Mouse (Mus musculus) embryonic facial prominence, embryonic 11.5 days (tissue): ENCODE data around the gene Stxbp5l. TPM values are rescaled to one million over a fixed set of nuclear protein-coding genes. Genes with fewer than 3 reads are reported as not detected.

Experiments
- ATAC-seq: fragments of 200-750 bp; cut with Nextera tagmentation; replicated peaks from 2 replicates; pipeline ENCODE4 v1.8.0; 2017; ENCODE audit warnings: low read depth; ENCODE audit not compliant: insufficient number of reproducible peaks, low FRiP score, low TSS enrichment
- DNase-seq: peaks from one replicate; pipeline ENCODE4 v3.0.0-alpha.2; 2015; ENCODE audit warnings: low spot score
- H3K27ac ChIP-seq: fragments of 300-500 bp; sonication (generic); replicated peaks from 2 replicates; pipeline ENCODE4 v1.5.1; 2014; ENCODE audit warnings: mild to moderate bottlenecking, low read depth, low read length, control low read depth
- H3K27me3 ChIP-seq: fragments of 300-500 bp; sonication (generic); 2 replicates; pipeline ENCODE4 v1.6.1; 2014; ENCODE audit warnings: mild to moderate bottlenecking, low read length, moderate library complexity, mixed read lengths; ENCODE audit not compliant: control insufficient read depth, insufficient read depth
- H3K36me3 ChIP-seq: fragments of 300-500 bp; sonication (generic); replicated peaks from 2 replicates; pipeline ENCODE4 v1.6.1; 2014; ENCODE audit warnings: low read depth, mild to moderate bottlenecking, low read length, moderate library complexity, mixed read lengths; ENCODE audit not compliant: control insufficient read depth, insufficient read depth
- H3K4me1 ChIP-seq: fragments of 300-500 bp; sonication (generic); 2 replicates; pipeline ENCODE4 v1.6.1; 2014; ENCODE audit warnings: low read length, mixed read lengths; ENCODE audit not compliant: control insufficient read depth, insufficient read depth
- H3K4me2 ChIP-seq: fragments of 300-500 bp; sonication (generic); 2 replicates; pipeline ENCODE4 v1.6.1; 2014; ENCODE audit warnings: low read depth, mild to moderate bottlenecking, control low read depth, low read length, moderate library complexity
- H3K4me3 ChIP-seq: fragments of 300-500 bp; sonication (generic); 2 replicates; pipeline ENCODE4 v1.5.1; 2014; ENCODE audit warnings: low read depth, low read length, control low read depth
- H3K9ac ChIP-seq: fragments of 300-500 bp; sonication (generic); replicated peaks from 2 replicates; pipeline ENCODE4 v1.6.1; 2014; ENCODE audit warnings: mild to moderate bottlenecking, control low read depth, low read length
- H3K9me3 ChIP-seq: fragments of 300-500 bp; sonication (generic); replicated peaks from 2 replicates; pipeline ENCODE4 v1.6.1; 2016; ENCODE audit warnings: mild to moderate bottlenecking, low read length, inconsistent platforms, mixed read lengths; ENCODE audit not compliant: control insufficient read depth
- WGBS: fragments of 180-500 bp; shearing (Covaris S2); extraction: QIAGEN DNeasy Blood & Tissue Kit; methylation state at CpG from one replicate; pipeline ENCODE4 v1.1.7; 2014; 5-methylcytosine and 5-hydroxymethylcytosine counted together
- polyA plus RNA-seq: library from polyadenylated mRNA; unstranded; fragments of >200 nt; fragmentation: Nextera tagmentation; extraction: Ambion mirVana; gene quantifications from 2 replicates; pipeline ENCODE4 v1.2.1, GENCODE M21; 2014

Stxbp5l gene
- 0.31 and 0.46 TPM in 2 replicates for polyA plus RNA-seq

- H3K36me3 ChIP-seq: no peaks in the 10 kb centered on the region
- H3K4me2 ChIP-seq: peak within 1 kb of the TSS; percentile 97
- DNase-seq (peak; percentile 89), ATAC-seq (peak; percentile 98)
- peak within 1 kb of the TSS; percentile 45 for H3K4me3 ChIP-seq
- H3K27me3 ChIP-seq: peaks cover 4% of the 10 kb centered on the region; the same call in 1 of the 2 replicates
- H3K4me1 ChIP-seq: peaks cover 2% of the 10 kb centered on the region; the same call in 1 of the 2 replicates
- peak within 1 kb of the TSS; percentile 26 for H3K9ac ChIP-seq
- 0% methylated on average over 28 of the region's 33 CpGs for WGBS
- H3K27ac ChIP-seq: no peak within 1 kb of the TSS
- no peaks in the 10 kb centered on the region for H3K9me3 ChIP-seq
These were observed at the start of gene Stxbp5l for GRCm38 (mm10) chr16:37384821-37385344. Stxbp5l (minus strand) TSS chr16:37384962.

GRCm38 (mm10) chr16:37433418-37434204, 48.8 kb upstream of the Stxbp5l start:
- Histone ChIP-seq H3K36me3 (no peaks in the 10 kb centered on the region), H3K4me2 (no peak overlapping the region), H3K4me1 (no peaks in the 10 kb centered on the region), H3K27me3 (no peaks in the 10 kb centered on the region), H3K27ac (no peak overlapping the region), H3K9ac (no peak overlapping the region), H3K9me3 (no peaks in the 10 kb centered on the region), H3K4me3 (no peak overlapping the region)
- DNase-seq (no peak), ATAC-seq (no peak)
- WGBS: 72% methylated on average over 5 of the region's 5 CpGs

- WGBS: 70% methylated on average over 1 of the region's 1 CpGs
- Histone ChIP-seq H3K4me1 (no peaks in the 10 kb centered on the region), H3K9me3 (no peaks in the 10 kb centered on the region), H3K4me3 (no peak overlapping the region), H3K9ac (no peak overlapping the region), H3K36me3 (no peaks in the 10 kb centered on the region), H3K27me3 (no peaks in the 10 kb centered on the region), H3K27ac (no peak overlapping the region), H3K4me2 (no peak overlapping the region)
- DNase-seq (no peak), ATAC-seq (no peak)
These were observed 40.7 kb upstream of the Stxbp5l start for GRCm38 (mm10) chr16:37425434-37425833.

GRCm38 (mm10) chr16:37422874-37423273, 38.1 kb upstream of the Stxbp5l start:
- DNase-seq (no peak), ATAC-seq (no peak)
- 81% methylated on average over 5 of the region's 5 CpGs for WGBS
- H3K4me1 ChIP-seq: no peaks in the 10 kb centered on the region
- no peak overlapping the region for H3K9ac ChIP-seq
- no peak overlapping the region for H3K4me3 ChIP-seq
- H3K36me3 ChIP-seq: no peaks in the 10 kb centered on the region
- no peaks in the 10 kb centered on the region for H3K9me3 ChIP-seq
- H3K27me3 ChIP-seq: no peaks in the 10 kb centered on the region
- no peak overlapping the region for H3K27ac ChIP-seq
- no peak overlapping the region for H3K4me2 ChIP-seq

- H3K27ac ChIP-seq: no peak overlapping the region
- no peaks in the 10 kb centered on the region for H3K9me3 ChIP-seq
- H3K4me3 ChIP-seq: no peak overlapping the region
- DNase-seq: no peak
- H3K4me2 ChIP-seq: no peak overlapping the region
- no peak overlapping the region for H3K9ac ChIP-seq
- H3K27me3 ChIP-seq: no peaks in the 10 kb centered on the region
- H3K36me3 ChIP-seq: no peaks in the 10 kb centered on the region
- 91% methylated on average over 3 of the region's 3 CpGs for WGBS
- no peaks in the 10 kb centered on the region for H3K4me1 ChIP-seq
- ATAC-seq: no peak
These were observed 37.1 kb upstream of the Stxbp5l start for GRCm38 (mm10) chr16:37421851-37422250.

DNA sequence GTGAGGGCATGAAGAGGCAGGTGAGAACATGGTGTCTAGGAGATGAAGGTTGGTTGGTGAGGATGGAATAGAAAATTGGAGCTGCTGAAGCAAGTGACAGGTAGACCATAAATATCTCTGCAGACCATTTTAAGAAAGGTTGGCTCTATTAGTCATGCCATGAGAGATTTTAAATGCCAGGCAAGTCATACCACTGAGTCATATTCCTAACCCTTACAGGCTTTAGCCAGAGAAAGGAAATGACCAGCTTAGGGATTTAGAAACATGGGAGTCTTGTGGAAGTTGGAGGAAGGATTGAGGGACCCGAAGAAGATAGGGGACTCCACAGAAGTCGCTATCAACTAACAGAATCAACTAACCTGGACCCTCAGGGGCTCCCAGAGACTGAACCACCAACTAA, 35.8 kb upstream of the Stxbp5l start:
- no peak overlapping the region for H3K4me2 ChIP-seq
- H3K9ac ChIP-seq: no peak overlapping the region
- ATAC-seq (no peak), DNase-seq (no peak)
- 80% methylated on average over 2 of the region's 2 CpGs for WGBS
- H3K27ac ChIP-seq: no peak overlapping the region
- H3K4me3 ChIP-seq: no peak overlapping the region
- H3K4me1 ChIP-seq: no peaks in the 10 kb centered on the region
- no peaks in the 10 kb centered on the region for H3K27me3 ChIP-seq
- H3K9me3 ChIP-seq: no peaks in the 10 kb centered on the region
- no peaks in the 10 kb centered on the region for H3K36me3 ChIP-seq

GRCm38 (mm10) chr16:37405536-37405935, 20.8 kb upstream of the Stxbp5l start:
- H3K36me3 ChIP-seq: no peaks in the 10 kb centered on the region
- H3K4me2 ChIP-seq: no peak overlapping the region
- H3K9me3 ChIP-seq: no peaks in the 10 kb centered on the region
- no peak overlapping the region for H3K27ac ChIP-seq
- DNase-seq: no peak
- H3K27me3 ChIP-seq: no peaks in the 10 kb centered on the region
- H3K4me3 ChIP-seq: no peak overlapping the region
- WGBS: 66% methylated on average over 4 of the region's 4 CpGs
- no peak for ATAC-seq
- H3K4me1 ChIP-seq: no peaks in the 10 kb centered on the region; the same call in 1 of the 2 replicates
- H3K9ac ChIP-seq: no peak overlapping the region

GRCm38 (mm10) chr16:37404922-37405321, 20.2 kb upstream of the Stxbp5l start:
- Histone ChIP-seq H3K27me3 (no peaks in the 10 kb centered on the region), H3K4me2 (no peak overlapping the region), H3K27ac (no peak overlapping the region), H3K4me3 (no peak overlapping the region), H3K9ac (no peak overlapping the region), H3K36me3 (no peaks in the 10 kb centered on the region), H3K9me3 (no peaks in the 10 kb centered on the region), H3K4me1 (no peaks in the 10 kb centered on the region; the same call in 1 of the 2 replicates)
- WGBS: 38% methylated on average over 1 of the region's 1 CpGs
- DNase-seq (no peak), ATAC-seq (no peak)
